Mouse (Mus musculus): ENCODE data around the gene Lrp10.

Lrp10 gene

DNA sequence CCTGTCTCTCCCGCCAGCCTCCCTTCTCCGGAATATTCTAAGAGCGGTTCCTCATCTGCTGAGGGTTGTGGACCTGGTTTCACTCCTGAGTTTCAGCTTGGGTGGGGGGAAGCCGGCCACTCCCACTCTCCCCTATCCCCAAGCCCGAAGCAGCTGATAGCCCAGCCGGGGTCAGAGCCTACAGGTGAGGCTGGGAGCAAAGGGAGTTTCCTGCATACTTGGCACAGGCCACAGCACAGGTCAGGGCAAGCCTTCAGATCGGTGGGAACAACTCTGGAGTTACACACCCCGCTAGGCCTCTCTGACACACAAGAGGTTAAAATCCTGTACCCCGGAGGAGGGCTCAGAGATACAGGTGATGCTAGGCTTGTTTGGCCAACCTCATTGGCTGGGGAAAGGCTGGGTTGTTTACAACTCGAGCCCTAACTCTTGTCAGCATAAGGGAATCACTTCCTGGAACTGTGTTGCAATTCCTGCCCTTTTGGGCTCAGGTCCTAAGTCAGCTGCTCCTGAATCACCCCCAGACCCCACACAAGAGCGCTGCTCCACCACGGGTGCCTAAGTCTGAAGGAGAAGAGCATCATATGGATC is 29.9 kb upstream of the Lrp10 start:
- no peak for DNase-seq

DNA sequence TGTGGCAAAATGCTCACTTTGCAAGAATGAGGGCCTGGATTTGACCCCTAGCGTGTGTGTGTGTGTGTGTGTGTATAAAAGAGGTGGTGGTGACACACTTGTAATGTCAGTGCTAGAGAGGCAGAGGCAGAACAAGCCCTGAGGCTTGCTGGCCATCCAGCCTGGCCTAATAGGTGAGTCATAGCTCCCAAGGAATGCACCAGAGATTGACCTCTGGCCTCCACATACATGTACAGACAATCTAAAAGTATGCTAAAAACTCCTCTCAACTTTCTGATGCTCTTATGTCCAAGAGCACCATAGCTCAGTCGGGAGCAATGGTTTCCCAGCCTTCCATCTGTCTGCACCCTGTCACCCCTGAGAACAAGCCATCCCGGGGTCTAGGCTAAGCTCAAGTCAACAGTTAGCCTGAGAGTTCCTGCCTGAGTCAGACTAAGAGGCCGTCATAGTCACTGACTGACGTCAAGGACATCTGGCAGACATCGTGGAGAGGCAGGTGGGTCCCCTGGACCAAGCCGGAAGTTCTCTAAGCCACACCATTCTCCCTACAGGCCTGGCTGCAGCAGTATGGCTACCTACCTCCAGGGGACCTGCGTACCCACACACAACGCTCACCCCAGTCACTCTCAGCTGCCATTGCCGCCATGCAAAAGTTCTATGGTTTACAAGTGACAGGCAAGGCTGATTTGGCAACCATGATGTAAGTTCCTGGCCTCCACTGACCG is 28.6 kb upstream of the Lrp10 start:
- DNase-seq = no peak

DNA sequence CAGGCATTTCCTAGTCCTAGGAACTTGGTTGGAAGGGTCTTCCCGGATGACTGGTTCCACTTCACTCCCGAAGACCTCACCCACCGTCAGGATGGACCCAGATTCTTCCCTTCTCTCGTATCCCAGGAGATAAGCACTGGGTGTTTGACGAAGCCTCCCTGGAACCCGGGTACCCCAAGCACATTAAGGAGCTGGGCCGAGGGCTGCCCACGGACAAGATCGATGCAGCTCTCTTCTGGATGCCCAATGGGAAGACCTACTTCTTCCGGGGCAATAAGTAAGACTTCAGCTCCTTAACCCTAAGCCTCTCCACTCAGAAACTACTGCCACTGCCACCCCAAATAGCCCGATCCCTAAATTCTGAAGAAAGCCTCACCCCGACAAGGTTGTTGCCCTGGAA is 24.8 kb upstream of the Lrp10 start:
- DNase-seq = no peak

DNA sequence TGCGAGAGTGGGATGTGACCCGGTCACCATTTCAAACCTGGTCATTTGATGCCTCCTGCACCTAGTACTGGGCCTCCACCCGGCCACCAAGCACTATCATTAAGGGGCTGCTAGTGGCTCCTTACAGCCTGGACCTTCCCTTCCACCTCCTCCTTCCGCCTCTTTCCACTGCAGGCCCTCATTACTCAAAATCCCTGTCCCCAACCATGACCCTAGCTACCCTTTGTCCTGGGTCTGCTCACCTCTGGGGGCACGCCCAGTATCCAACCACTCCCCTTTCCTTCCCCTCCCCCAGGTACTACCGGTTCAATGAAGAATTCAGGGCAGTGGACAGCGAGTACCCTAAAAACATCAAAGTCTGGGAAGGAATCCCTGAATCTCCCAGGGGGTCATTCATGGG is 24.3 kb upstream of the Lrp10 start:
- no peak for DNase-seq

DNA sequence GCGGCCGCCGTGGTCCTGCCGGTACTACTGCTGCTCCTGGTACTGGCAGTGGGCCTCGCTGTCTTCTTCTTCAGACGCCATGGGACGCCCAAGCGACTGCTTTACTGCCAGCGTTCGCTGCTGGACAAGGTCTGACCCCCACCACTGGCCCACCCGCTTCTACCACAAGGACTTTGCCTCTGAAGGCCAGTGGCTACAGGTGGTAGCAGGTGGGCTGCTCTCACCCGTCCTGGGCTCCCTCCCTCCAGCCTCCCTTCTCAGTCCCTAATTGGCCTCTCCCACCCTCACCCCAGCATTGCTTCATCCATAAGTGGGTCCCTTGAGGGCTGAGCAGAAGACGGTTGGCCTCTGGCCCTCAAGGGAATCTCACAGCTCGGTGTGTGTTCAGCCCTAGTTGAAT is 23.4 kb upstream of the Lrp10 start:
- DNase-seq = no peak

DNA sequence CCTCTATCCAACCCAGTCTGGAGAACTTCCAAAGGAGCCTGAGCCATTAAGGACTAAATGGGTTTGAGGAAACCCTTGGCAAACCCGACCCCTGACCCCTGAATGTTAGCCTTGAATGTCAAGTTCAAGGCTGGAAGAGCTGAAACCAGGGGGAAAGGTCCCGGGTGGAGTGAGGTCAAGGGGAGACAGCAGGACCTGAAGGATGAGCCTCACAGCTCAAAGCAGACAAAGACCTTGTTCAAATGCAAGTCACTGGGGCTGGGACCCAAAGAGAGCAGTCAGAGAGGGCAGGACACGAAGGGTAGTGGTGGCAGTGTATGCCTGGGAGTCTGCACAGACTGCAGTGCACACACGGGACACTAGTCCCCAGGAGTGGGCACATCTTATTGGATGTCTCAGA is 22.6 kb upstream of the Lrp10 start:
- DNase-seq = no peak

DNA sequence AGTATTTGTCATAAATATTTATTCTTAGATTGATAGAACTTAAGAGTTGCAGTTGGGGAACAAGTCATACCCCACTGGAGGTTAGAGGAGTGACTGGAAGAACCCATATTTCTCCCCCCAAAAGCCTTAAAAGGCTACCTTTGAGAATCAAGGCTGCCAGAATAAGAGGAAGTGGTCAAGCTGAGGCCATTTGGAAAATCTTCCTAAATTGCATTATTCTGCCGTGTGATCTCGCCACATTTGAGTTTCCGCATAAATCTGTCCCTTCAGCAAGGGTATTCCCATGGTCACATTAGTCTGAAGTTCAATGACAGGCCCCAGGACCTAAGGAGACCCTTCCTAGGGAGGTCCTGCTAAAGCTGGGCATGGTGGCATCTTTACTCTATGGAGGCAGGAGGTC is 21.4 kb upstream of the Lrp10 start:
- DNase-seq = no peak

DNA sequence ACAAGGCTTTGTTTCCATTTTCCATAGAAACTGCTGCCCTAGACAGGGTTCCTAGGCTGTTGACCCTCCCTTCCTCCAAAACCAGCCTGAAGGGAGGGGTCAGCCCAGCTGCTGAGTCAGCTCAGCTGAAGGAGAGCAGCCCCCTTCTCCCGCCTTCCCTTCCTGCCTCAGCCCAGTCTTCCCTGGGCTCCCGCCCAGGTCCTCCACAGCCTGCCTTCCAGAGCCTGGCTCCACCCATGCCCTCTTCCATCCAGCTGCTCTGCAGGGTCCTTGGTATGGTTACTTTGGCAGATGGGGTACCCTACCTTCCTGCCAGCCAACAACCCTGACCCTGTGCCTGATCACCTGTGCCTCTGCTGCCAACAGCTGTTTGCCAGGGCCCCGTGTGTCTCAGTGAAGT is 20.7 kb upstream of the Lrp10 start:
- DNase-seq = no peak

DNA sequence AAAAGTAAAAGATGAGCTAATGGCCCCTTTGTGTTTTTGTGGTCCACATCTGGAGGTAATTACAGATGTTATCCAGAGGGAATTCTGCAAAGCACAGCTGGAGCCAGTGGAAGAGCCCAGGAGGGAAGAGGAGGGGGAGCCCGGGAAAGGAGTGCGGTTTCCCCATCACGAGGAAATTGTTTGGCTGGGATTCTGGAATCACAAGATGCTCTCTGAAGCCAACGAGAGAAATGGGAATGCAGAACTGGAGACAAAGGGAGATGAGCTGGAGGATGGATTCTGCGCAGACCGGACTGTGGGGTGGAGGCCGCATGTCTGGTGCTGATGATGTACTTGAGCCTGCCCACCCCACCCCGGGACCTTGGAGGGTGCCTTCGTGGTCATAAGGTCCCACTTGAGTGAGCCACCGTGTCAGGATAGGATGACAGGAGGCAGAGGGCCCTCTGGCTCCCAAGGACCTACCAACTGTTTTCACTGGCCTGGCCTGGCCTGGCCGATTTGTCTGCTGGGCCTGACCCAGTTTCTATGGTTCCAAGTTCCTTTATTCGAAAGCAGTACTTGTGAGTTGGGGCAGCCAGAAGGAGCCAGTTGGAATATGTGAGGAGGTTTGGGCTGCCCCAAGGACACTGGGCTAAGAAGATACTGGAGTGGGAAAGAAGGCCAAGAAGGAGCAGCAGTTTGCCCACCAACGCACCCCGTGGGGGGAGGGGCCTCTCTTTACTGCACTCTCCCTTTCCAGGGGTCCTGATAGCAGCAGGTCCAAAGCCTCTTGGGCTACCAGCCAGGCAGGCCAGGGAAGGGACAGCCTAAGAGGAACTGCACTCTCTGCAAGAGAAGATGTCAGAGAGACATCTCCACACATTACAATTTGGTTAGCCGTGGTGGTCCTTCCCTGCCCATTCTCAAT is 20.0 kb upstream of the Lrp10 start:
- DNase-seq = no peak

DNA sequence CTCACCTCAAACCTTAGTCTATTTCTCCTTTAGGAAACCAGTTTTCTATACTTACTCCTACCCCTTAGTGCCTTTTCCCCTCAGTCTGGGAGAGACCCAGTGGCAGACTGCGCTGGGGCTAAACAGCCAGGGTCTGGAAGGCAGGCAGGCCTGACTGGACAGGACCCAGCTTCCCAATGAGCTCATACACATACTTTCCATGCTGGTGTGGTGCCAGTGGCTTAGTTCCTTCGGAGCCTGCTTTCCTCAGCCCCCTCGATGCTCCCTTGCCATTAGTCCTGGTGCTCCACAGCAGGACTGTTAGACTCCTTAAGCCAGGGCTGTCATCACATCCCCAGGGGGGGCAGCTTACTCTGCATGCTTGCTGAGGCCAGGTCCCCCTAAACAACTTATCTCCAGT is 18.5 kb upstream of the Lrp10 start:
- DNase-seq = peak; percentile 34

DNA sequence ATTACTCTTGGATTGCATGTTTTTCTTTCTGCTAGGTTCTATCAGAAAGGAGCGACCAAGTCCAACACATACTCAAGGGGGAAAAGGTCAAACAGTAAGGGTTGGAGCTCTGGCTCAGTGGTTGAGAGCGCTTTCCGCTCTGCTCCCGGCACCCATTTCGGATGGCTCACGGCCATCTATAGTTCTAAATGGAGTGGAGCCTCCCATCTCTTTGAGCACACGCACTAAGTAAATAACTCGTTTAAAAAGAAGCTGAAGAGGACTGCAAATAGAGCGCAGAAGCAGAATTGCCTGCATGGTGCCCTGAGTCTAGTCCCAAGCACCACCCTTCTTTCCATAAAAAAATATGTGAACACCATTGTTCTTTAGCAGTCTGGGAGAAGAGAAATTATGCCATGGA is 10.4 kb upstream of the Lrp10 start:
- no peak for DNase-seq

DNA sequence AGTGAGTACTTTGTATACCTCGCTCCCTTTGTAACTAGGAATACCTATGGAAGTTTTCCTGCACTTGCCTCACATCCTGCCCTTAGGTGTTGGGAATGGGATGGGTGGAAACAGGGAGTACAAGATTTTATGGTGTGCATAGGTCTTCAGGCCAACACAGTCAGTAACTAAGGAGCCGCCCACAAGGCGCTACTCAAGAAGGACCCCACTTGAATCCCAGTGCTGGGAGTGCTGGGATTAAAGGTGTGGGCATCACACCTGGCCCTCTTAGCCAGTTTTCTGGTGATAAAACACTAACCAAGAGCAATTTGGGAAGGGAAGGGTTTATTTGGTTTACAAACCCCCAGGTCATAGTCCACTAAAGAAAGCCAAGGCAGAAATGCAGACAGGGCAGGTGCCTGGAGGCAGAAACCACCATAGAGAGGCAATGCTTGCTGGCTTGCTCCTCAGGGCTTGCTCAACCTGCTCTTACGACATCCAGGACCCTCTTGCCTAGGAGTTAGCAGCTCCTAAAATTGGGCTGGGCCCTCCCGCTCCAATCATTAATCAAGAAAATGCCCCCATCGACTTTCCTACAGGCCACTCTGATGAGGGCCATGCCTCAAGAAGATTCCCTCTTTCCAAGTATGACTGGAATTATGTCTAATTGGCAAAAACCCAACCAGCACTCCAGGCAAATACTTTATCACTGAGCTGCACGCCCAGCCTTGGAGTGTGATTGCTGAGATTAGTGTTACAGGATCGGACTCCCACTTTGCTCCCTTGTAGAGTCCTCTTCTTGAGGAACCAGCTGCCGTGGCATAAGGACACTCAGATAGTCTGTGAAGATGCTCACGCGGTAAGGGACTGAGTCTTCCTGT is 9.0 kb upstream of the Lrp10 start:
- no peak for DNase-seq

DNA sequence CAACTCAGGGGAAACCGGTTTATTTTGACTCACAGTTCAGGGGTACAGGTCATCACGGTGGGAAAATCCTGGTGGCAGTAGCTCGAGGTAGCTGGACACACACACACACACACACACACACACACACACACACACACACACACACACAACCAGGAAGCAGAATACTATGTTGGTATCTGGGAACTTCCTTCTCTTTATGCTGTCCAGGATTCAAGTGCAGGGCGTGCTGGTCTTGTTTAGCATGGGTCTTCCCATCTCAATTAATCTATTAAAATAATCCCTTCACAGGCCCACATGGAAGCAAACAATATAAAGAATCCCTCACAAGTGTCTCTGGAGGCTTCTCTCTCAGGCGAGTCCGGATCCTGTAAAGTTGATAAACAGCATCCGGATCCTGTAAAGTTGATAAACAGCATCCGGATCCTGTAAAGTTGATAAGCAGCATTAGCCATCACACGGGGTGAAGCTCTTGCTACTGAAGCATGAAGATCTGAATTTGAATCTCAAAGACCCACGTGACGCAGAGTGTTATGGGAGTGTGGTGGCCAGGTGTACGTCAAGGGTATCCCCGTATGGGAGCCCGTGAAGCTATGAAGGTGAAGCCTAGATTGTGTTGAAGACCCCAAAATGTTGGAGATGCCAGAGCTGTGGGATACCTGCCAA is 5.9 kb upstream of the Lrp10 start:
- DNase-seq = no peak

DNA sequence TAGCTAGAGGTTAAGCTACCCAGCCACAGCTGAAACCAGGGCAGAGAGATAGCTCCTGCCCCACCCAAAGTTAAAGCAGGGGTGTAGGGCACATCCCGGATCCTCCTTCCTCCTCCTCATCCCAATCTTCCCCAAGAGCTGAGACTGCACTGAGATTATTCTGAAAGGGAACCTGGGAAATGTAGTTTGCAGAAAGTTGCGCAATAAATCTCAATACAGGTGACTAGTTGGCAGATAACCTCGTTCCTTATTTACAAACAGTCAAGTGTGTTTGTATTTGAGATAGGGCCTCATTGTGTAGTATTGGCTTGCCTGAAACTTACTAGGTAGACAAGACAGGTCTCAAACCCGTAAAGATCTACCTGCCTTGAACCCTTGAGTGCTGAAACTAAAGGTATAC is 1.8 kb upstream of the Lrp10 start:
- no peak for DNase-seq

DNA sequence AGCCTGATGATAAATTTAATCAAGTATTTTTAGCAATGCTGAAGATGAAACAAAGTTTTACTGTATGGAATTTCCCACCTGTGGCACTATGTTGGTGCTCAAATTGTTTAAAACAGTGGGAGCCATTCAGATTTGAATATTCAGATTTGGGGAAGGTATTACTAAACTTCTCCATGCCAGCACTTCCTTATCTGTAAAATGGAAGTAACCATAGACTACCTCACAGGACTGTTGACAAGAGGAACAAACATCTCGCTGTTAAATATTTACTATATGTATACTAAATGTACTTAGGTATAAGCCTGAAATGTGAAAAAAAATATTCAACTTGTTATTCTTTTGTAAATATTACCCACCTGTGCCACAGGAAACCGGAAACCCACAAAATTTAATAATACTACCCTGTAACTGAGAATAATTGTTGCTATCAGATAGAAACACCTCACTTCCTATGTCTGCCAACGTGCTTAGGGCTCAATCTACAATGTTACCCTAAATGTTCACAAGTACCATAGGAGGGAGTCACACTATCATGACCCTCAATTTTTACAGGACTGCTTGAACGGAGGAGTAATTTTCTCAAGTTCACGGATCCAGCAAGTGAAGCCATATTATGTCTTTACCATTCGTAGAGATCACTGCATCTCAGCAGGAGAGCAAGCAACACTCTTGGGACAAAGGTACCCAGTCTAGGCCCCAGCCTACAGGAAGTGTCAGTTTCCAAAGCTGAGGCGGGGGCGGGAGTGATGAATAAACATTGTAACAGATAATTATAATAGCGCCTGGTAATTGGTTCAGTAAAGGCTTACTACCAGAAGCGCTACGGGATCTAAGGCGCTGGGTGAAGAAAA is 604 bp upstream of the Lrp10 start:
- no peak for DNase-seq

DNA sequence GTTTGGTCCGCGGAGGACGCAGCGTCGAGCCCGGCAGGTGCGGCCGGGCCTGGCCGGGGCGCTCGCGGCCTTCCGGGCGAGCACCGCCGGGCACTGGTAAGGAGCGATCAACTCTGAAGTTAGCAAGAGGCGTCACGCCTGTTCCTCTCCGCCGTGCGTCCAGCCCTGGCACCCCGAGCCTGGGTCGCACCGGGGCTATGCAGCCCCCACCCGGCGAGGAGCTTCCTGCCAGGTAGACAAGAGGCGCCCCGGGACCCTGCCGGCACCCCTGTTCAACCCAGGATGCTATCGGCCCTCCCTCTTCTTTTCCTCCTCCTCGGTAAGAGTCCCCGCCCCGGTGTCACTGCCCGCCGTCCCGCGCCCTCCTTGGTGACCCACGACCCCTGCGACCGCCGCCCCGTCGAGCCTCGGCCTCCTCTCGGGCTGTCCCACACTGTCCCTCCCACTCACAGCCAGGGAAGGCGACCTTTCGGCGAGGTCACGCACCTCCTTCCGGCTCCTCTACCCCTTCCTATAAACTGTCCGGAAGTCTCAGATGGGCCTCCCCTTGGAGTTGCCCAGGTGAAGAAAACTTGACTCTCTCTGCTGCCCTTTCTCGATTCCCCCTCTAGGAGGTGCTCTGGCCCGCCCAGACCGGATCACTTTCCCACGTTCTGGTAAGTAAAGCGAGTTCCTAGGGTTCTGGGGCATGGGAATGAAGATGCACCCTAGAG is 512 bp downstream of the Lrp10 start:
- peak; percentile 34 for DNase-seq

DNA sequence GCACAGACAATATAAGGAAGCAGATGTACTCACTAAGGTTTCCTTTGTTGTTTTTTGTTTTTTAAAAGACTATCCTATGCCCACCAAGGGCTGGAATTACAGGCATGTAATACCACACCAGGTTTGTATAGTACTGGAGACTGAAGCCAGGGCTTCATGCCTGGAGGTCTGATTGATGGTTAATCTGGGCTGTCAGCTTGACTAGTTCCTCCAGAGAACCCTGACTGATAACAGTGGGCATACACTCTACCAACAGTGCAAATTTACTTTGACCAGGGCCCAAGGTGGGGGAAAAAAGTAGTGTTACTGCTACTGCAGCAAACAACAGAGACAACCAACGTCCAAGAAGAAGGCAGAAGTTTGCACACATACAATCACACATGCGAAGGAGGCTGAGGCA is 7.5 kb downstream of the Lrp10 start:
- DNase-seq = no peak

DNA sequence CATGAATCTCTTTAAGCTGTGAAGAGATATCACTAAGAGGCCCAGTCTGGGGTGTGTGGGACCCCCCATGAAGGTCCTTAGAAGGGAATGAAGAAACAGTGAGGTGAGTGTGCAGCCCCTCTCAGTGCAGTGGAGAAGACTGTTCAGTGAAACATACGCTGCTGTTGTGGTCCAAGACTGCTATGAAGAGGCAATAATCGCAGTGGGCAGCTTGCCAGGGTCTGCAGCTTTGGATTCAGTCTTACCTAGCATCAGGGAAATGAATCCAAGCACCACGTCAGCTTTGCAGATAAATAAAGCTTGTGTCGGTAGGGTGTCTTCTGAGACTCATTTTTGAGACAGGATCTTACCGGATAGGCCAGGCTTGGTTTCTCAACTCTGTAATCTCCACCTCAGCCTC is 8.7 kb downstream of the Lrp10 start:
- DNase-seq = peak; percentile 55

DNA sequence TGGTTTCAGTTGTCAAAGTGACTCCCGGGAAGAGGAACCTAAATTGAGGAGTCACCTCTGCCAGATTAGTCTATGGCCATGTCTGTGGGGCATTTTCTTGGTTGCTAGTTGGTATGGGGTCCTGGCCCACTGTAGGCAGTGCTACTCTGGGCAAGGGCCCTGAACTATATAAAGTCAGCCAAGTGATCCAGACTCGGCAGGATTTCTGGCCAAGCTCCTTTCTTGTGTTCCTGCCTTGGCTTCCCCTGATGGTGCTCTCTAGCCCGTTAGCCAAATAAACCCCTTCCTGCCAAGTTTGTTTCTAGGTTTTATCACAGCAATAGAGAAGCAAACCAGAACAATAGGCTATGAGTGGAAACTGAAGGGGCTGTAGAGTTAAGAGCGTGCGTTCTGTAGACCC is 10.8 kb downstream of the Lrp10 start:
- no peak for DNase-seq

DNA sequence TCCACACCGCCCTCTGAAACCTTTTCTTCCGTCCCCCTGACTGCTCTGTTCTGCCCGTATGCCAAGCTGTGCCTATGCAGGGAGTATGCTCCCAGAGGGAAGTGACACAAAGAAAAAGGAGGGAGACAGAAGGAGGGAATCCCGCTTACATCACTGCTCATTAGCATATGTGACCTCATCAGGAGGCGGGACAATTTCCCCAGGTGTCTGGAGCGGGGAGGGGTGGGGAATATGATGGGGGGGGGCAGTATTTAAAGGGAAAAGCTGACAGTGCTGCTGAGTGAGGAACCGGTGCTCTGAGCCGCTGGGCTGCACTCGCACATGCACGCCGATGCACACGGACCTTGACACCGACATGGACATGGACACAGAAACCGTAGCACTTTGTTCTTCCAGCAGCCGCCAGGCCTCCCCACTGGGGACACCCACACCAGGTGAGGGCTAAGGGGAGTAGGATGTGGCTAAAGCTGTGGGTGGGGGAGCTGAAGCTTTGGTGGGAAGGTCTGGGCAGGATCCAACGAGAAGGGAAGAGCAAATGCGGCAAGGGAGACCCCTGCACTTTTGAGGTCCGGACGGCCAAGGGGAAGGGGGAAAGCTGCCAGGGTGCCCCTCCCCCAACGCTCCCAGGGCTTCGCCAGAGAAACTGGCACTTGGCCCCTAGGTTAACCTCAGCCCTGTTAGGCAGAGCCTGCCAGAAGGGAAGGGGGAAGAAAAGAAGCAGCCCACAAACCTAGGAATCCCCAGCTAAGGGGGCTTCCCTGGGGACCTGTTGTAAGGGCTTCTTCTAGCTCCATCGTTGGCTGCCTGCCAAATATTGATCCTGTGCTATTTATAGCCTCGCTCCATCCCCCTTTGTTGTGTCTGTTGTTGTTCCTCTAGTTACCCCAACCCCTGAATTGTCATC is 12.3 kb downstream of the Lrp10 start, which contains the start of gene Rem2:
Gene Rem2 (plus strand): TSS at position 160 of the 904 bp plus-strand sequence.
- peak; percentile 59 for DNase-seq
